ENCODE assay signal across 9 mouse cellular contexts in genomic region chr8:60865504-60866114, GRCm38 (mm10). TPM values are rescaled to one million over a fixed set of nuclear protein-coding genes. Genes with fewer than 3 reads are reported as not detected.
DNase-seq lines count a peak whose midpoint lies in the region; ATAC-seq and TF ChIP-seq lines count a peak whose summit lies in the region.
"Had no signal": no experiment of that assay in that cellular context is flagged by ENCODE, and none has a peak within 500 bp of the region (broad histone marks: within the 10 kb centered on the region; RNA-seq: fewer than 3 reads in every experiment).

No protein-coding gene starts in this region.

- intact Hi-C loops in left cerebral cortex, postnatal 36 days (cut with DNase I) = loop anchor here (1.0 to 10.0 kb wide), 3 partner anchors 92 to 361 kb away; partner anchors contain the start of genes Aadat and Gm10283

- DNase-seq in thymus, adult 2 months = peak; percentile 45
- DNase-seq in thymus, adult 18-20 months = no peak
- peak; percentile 81 for DNase-seq in adrenal gland, postnatal 14 days
- DNase-seq in embryo, embryonic 11.5 days (ENCODE audit: low read depth, low spot score) = peak; percentile 65
- DNase-seq in left cerebral cortex, postnatal 36 days (ENCODE audit: low spot score in 2 of 2) = peak; percentile 44 to 59
- peak; percentile 55 for DNase-seq in neural tube, embryonic 10.5 days (ENCODE audit: extremely low spot score, low spot score)
- DNase-seq in thymus, postnatal 14 days = peak; percentile 54

- H3K36me3 ChIP-seq in thymus, adult 2 months (ENCODE audit: control insufficient read depth, insufficient read depth, low read length) = no peaks in the 10 kb centered on the region
- H3K36me3 ChIP-seq: heart, embryonic 13.5 days had no signal

- no peaks in the 10 kb centered on the region for H3K4me1 ChIP-seq in thymus, adult 2 months (replicated peaks; ENCODE audit: control insufficient read depth, insufficient read depth, low read length)

- 33% methylated on average over 3 of the region's 3 CpGs for WGBS in thymus, adult 2 months

- ATAC-seq in hematopoietic stem cell, adult 5-6 weeks (replicated peaks in 1 of 2; ENCODE audit: insufficient read depth in 1 of 2, low FRiP score in 2 of 2, low TSS enrichment in 1 of 2, low read depth in 1 of 2, poor library complexity in 2 of 2, severe bottlenecking in 2 of 2) = peak; percentile 36 to 50; a peak in 3 of 4 replicates

- TF ChIP-seq POLR2A in thymus, adult 2 months (IDR thresholded peaks at IDR 0.05; ENCODE audit: control insufficient read depth, extremely low read depth, insufficient read depth, low read length, poor library complexity) = no peak

- no peaks in the 10 kb centered on the region for H3K27me3 ChIP-seq in thymus, adult 2 months (ENCODE audit: control insufficient read depth, insufficient read depth, low read length)
- H3K27me3 ChIP-seq: heart, embryonic 13.5 days had no signal

- no peak overlapping the region for H3K27ac ChIP-seq in thymus, adult 2 months (ENCODE audit: control insufficient read depth, insufficient read depth, low read length)
- H3K27ac ChIP-seq: heart, embryonic 13.5 days had no signal

- H3K4me3 ChIP-seq in thymus, adult 2 months (ENCODE audit: control insufficient read depth, insufficient read depth, low read length) = no peak overlapping the region
- H3K4me3 ChIP-seq: heart, embryonic 13.5 days had no signal

- no peak for TF ChIP-seq CTCF in thymus, adult 2 months (IDR thresholded peaks at IDR 0.05; ENCODE audit: borderline replicate concordance, control insufficient read depth, extremely low read depth, insufficient read depth, low read length, poor library complexity)

RNA-seq across cellular contexts. Expression of gene Hpf1, which starts 24.6 kb away (rescaled TPM):
- 10.3 and 14.2 TPM in 2 replicates for polyA plus RNA-seq in thymus, adult 2 months (2012; rRNA removed)
- total RNA-seq in adrenal gland, postnatal 14 days (2021) = 25.9 and 30.3 TPM in 2 replicates
- 90.7 and 118 TPM in 2 replicates for total RNA-seq in hematopoietic stem cell, adult 5-6 weeks (2017)
- total RNA-seq in left cerebral cortex, postnatal 36 days (2021) = 10 to 100 TPM; 48.4 to 50.4 TPM

Comparison
In these comparisons a context has a peak if more than half of its experiments do, and no peak if none do; other contexts are left out.
1. DNase-seq: peak in thymus, adult 2 months (single experiment), adrenal gland, postnatal 14 days (single experiment), embryo, embryonic 11.5 days (single experiment), left cerebral cortex, postnatal 36 days (2 of 2), neural tube, embryonic 10.5 days (single experiment) and thymus, postnatal 14 days (single experiment); none in thymus, adult 18-20 months (0 of 2).